Mouse (Mus musculus) monocyte, adult 5-6 weeks (primary cell): ENCODE results near the gene Sgms1. TPM values are rescaled to one million over a fixed set of nuclear protein-coding genes. Genes with fewer than 3 reads are reported as not detected.

Source experiments
- ATAC-seq: fragments of 153-309, 156-312 bp; replicated peaks from 2 replicates; pipeline ENCODE4 v1.8.0; 2017; ENCODE audit warnings: mild to moderate bottlenecking; ENCODE audit not compliant: low TSS enrichment, insufficient number of reproducible peaks, severe bottlenecking, poor library complexity, low FRiP score
- total RNA-seq: library from RNA; stranded (forward); fragments of 200-1000, 200-491, 200-594 nt; gene quantifications from 3 replicates; pipeline ENCODE4 v1.2.3, GENCODE M21; 2017

Sgms1 gene
- total RNA-seq, 1 experiment from 2014 or later: 146 TPM

DNA sequence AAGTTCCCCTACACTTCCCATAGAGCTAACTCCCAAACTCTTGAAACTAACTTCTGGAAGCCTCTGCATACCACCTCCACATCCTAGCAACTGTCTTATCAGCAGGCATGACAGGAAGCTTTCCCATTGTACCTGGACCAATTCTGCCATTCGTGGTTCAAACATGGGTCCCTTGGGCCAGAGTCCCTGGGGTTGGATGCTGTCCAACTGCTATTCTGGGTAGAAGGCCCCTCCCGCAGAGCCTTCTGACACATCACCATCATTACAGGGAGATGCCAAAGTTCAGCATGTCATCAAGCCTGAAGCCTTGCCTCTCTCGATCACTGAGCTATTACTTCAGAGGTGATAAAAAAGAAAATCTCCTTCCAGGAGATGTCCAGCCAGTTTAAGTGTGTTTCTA is 175.9 kb downstream of the Sgms1 start:
- ATAC-seq: no peak

DNA sequence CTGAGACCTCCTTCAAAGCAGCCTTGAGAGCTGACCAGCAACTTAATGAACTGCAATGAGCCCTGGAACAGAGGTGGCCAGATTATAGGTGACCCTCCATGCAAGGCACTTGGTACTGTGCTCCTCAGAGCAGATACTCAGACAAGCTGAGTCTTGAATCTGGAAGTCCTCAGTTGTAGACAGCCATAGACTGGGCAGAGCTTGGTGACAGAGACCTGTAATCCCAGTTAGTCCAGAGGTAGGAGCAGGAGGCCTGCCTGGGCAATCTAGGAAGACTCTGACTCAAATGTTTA is 178.3 kb downstream of the Sgms1 start:
- no peak for ATAC-seq

DNA sequence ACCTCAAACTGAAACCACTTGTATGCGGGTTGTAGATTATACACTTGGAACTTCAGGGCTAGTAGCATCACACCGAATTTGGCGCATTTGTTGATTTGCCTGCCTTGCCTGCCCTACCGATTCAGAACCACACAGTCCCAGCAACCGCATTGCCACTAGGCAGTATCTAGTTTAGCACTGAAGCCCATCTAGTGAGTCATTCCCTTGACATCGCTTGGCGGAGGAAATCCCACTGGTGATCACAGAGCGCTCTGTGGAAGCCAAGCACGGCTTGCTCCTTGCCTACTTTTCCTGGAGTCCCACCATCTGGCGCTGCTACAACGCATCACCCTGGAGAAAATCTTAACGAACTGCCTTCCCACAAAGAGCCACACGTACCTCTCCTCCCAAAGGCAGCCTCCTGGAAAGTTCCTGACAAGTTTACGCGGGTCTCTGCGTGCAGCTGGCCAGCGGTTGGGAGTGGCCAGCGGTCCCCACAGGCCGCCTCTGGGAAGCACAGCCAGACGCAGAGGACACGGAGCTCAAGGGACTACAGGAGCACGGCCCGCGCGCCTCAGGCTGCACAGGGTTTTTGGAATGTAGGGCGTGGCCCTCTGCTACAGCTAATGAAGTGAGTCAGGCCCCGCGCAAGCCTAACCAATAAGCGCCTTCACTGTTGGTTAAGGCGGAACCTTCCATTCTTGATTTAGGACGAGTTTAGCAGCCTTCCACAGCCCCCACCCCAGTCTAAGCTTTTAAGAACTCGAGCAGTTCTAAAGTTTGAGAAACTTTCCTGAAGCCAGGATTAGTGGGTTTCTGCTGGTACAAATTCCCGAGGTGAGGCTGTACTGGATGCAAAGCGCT is 178.8 kb downstream of the Sgms1 start:
- peak; percentile 94 for ATAC-seq

DNA sequence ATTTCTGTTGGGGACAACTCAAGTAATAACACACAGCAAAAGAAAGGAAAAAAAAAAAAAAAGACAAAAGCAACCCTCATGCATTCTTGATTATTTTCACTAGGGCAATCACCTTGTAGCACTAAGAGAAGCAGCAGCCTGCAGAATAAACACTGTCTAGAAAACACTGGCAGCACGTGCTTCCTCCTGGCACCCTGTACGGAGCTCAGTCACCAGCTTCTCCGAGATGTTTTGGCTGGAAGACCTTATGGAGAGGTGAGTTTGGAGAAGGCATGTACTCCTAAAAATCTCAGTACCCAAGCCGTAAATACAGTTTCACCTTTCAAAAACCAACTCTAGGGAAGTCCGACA is 179.4 kb downstream of the Sgms1 start:
- 0 out of 2 replicates have a peak, but pooled peaks have one; percentile 2 for ATAC-seq

DNA sequence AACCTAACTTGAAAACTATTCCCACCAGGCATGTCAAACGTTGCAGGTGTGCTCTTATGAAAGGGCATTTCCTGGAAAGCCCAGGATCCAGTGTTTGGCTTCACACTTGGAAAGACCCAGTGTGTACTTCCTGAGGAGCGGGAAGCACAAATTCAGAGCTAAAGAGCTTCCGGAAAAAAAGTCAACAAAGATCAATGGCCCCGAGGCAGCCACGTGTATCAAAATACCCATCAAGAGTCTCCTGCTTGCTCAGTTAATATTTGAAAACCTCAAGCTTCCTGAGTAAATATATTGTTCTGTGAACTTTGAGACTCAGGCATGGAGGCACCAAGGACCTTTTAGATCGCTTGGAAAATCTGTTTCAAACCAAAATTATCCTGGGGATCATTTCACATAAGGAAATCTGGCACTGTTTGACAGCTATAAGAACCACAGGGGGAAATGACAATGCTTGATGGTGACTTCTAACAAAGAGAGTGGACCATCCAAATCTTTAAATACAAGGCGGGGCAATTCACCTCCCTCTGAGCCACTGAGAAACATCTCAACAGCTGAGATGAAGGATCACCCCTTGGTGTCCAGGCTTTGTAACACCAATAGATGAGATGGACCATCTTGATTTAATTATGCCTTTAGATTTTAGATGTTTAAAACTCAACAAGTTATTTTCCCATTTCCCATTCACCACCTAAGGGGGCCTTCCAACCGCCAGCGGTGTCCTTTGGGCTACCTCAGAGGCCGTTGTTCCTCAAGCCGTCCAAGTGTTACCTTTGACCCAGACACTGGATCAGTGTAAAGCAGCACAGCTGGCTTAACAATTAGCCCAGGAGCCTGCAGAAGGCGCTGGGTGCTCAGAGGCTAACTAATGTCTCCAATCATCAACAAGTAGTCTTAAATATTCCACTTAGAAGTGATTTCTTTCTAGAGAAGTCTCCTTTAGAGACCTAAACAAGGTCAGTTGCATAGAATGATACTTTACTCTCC is 187.1 kb downstream of the Sgms1 start:
- no peak for ATAC-seq

DNA sequence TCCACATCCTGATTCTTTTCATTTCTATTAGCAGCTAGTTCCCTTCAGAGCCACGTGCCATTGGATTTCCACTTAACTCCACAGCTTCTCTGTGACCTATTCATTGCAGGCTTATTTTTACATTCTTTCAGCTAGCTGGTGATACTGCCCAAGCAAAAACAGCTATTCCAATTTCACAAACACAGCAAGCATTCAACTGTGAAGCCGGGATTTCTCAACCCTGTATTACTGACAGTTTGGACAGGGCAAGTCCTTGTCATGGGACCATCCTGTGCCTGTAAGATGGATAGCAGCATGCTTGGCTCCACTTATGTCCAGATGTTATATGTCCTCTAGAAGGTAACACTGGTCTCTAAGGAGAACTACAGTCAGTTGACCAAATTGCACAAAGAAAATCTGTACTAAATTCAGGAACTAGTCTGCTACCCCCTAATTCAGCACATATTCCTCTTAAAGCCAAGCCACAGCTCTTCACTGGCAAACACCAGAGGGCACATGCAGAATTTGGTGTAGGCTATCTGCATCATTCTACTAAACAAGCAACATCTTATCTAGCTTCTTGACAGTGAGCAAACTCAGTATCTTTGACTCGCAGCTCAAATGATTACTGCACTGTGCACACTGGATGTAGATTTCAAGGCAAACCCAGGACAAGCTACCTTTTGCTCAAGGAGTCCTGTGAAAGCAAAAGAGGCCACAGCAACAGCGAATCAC is 189.5 kb downstream of the Sgms1 start:
- no peak; the same call in 1 of the 2 replicates for ATAC-seq

DNA sequence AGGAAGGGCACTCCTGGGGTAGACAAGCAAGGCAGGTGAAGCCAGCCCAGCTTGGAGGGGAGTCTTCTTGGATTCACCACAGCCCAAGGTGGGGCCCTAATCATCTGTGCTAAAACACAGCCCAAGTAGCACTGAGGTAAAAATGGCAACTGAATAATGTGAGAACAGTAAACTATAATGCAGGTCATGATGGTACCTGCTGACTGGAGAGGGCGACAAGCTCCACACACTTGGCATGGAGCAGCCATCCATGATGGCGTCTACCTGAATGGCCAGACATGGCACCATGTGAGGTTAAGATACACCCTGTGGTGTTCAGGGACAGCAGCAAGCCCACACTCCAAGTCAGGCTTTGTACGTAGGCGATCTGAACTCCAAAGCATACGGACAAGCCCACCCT is 190.4 kb downstream of the Sgms1 start:
- ATAC-seq: no peak

DNA sequence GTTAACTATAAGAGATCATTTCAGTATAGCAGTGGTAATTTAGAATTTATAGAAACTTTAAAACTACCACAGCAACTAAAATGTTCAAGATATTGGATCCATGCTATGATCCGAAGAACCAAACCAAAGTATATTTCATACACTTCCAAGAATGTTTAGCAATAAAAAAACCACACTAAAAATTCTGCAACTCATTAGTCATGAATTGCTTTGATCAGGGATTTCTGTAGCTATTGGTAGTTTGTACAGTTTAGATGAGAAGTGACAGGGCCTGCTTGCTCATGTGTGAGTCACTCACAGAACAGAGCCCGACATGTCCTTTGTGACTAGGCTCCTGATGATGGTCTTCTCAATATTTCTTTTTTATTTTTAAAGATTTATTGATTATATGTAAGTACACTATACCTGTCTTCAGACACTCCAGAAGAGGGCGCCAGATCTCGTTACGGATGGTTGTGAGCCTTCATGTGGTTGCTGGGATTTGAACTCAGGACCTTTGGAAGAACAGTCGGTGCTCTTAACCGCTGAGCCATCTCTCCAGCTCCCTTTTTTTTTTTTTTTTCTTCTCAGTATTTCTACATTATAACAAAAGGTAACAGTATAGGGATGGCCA is 190.9 kb downstream of the Sgms1 start:
- no peak for ATAC-seq

DNA sequence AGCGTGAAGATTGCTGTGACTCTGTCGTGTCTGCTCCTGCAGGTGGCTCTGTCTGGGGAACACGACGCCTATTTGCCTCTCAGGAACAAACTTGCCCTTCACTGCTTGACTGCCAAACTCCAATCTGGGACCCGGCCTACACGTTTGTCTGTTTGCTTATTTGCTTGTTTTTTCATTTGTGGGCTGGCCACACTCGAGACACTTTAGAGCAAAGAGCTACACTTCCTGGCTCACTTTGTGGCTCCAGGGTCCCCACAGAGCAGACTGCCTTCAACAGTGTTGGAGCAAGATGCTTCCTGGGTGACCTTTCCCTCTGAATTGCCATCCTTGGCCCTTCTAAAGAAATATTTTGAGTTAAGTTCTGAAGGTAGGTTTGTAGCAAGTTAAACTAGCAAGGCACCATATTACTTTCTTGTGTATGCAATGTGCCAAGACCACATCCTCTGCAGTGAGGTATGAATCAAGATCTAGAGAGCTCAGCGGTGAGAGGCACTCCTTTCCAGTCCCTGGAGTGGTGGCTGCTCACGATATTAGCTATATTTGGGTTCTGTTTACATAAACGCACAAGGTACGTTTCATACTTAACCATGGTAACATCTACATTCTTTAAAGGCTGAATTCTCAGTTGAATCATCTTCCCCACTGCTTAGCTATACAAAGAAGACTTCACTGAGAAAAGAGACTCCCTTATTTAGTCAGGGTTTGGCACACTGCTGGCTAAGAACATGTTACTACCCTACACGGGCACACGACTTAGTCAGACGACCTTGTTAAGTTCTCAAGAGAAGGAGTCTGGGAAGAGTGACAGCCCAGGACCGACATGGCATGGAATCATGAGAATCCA is 192.3 kb downstream of the Sgms1 start:
- no peak for ATAC-seq

DNA sequence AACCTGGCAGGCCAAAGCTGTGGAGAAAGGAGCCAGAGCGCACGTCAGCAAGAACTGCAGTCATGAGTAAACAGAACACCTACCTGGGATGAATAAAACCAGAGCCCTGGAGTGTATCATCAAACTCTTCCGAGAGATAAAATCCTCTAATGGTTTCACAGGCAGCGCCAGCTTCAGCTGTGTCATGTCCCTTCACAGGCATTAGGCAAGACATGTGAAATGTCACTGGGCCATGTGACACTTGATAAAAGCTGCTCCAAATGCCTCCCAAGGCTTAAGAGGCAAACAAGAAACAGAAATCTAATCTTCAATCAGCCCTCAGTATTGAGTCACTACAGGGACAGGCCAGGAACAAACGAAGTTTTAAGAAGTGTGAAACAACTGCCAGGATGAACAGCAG is 193.3 kb downstream of the Sgms1 start:
- peak; percentile 88 for ATAC-seq

DNA sequence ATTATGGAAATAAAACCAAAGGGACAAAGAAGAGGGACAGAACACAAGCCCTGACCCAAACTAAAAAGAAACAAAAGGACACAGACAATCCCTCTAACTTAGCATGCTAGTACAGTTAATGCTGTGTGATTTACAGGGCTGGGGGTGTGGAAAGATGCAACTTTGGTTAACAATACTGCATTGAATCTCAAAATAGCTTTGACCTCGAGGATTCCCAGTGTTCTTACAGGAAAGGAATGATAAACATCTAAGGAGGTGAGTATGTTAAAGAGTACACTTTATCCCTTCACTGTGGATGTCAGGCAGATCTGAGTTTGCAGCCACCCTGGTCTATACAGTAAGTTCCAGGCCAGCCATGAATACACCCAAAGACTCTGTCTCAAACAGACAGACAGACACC is 194.7 kb downstream of the Sgms1 start:
- no peak for ATAC-seq

DNA sequence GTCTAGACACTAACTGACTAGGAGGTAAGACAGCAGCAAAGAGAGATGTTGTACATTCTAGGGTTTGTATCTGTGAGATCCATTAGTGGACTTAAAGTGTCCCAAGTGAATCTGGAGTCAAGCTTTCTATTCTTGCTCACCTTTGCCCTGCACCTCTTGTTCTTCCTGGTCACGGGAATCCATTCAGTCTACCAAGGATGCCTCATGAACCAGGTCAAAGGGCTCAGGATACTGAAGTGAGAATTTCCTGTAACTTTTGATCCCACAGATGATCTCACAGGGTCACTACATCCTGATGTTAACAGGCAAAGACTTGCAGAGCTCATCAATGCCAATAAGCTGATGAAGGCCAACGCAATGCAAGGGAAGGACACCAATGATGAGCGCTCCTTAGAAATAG is 195.4 kb downstream of the Sgms1 start:
- no peak for ATAC-seq

DNA sequence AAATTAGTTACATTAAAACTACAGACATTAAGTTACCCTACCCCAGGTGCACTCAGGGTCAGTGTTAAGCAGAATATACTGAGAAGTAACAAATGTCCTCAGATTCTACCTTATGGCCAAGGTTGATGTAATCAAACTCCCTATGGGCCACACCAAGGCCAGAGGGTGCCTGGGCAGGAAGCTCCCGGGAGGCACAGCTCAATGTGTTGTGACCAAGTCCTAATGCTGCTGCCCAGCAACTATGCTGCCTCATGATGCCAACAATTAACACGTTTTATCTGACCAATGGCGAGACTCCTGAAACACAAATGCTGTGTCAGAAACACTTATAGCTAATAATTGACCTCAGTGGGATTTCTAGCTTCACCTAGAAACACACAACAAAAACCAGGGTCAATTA is 197.9 kb downstream of the Sgms1 start:
- ATAC-seq: no peak

DNA sequence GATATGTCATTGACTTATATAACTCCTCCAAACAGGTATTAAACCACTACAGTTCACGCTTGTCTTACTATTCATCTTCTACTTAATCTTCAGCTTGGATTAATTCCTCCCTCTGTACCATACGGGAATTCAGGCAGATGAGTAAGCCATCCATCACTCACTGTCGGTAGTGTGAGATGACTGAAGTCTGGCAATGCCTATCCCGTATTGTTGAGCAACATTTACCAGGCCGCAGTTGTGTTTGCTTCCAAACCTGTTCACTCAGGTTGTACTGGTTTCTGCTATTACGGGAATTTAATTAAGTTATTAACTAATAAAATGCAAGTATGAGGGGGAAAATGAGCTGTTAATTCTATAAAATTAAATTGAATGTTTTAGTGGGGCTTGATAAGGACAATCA is 199.6 kb downstream of the Sgms1 start:
- no peak for ATAC-seq

DNA sequence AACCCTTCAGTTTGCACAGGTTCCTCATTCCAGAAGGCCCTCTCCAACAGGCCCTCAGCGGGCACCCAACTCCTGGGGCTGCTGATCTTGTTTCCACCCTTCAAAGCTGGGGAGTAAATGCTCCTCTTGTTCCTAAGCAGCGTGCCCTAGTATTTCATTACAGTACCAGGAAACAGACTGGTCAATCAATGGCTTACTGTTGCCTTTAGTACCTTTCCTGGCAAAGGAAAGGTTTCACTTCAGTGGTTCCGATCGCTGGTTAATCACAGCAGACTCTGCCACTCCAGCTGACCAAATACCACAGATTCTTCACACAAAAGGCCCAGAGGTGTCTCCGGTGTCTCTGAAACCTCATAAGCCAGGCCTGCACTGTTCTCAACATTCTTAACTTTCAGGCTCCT is 200.5 kb downstream of the Sgms1 start:
- ATAC-seq: no peak

DNA sequence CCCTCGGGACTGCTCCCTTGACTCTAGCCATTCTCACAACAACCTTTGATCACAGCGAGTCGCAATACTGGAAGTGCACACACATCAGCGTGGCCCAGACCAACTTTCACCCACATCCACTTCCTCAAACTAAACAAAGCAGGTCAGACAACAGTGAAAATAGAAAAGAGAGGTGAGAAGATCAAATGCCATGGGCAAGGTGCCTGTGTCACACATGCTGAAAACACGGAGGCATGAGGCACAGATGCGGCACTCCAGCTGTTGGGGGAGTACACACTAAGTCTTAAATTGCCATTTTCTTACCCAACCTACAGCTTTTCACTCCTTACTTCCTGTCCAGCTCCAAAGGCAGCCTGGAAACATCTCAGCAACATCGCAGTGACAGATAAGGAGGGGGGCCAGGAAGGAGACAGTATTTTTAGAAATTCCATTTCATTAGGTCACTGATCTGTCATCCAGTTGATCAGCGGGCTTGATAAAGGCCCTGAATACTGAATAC is 202.9 kb downstream of the Sgms1 start:
- peak; percentile 74 for ATAC-seq

DNA sequence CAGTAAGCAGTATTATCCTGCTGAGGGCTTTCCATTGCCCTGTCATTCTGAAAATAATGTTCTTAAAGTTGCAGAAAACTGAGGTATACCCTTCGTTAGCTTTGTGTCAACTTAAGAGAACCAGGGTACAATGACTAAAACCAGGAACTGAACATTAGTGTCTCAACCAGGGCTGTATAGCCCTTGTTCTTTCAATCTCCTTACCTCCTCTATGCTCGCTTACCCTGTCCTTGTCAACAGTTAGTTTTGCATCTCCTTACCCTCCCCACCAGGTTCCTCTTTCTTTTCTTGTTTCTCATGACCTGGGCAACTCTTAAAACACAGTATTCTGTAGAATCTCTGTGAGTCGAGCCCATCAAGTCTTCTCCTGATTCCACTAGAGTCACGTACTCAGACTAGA is 206.5 kb downstream of the Sgms1 start:
- ATAC-seq: peak; percentile 29

DNA sequence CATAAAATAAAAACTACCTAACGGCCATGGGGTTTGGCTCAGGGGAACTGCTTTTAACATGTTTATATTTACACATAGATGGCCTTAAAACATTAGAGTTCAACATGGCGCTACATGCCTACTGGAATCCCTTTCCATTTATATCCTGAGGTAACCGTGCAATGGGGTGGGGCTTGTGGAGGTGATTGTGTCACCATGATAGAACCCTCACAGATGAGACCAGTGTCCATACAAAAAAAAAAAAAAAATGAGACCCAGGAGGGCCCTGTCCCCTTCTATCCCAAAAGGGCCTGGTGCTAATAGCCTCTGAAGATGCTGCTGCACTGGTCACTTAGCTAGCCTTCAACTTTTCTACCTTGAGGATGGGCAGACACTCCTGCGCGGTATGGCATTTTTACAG is 207.0 kb downstream of the Sgms1 start:
- no peak for ATAC-seq
